Mouse (Mus musculus) ovary, postnatal 14 days (tissue): Measurements from ENCODE around the gene Mfsd4a.

Source experiments
- DNase-seq: peaks from one replicate; pipeline ENCODE4 v3.0.0; 2022; ENCODE audit warnings: low spot score

The Mfsd4a gene

GRCm38 (mm10) chr1:131990083-131990760, 77.6 kb downstream of the Mfsd4a start:
- no peak for DNase-seq

GRCm38 (mm10) chr1:131989476-131989875, 78.4 kb downstream of the Mfsd4a start:
- no peak for DNase-seq

GRCm38 (mm10) chr1:131987432-131987831, 80.4 kb downstream of the Mfsd4a start:
- DNase-seq, result no peak

GRCm38 (mm10) chr1:131983806-131984205, 84.1 kb downstream of the Mfsd4a start:
- no peak for DNase-seq

GRCm38 (mm10) chr1:131982907-131983306, 85.0 kb downstream of the Mfsd4a start:
- DNase-seq, result peak; percentile 74

GRCm38 (mm10) chr1:131981378-131982013, 86.4 kb downstream of the Mfsd4a start:
- DNase-seq, result peak; percentile 70

- DNase-seq, result no peak
Measured at GRCm38 (mm10) chr1:131980471-131980870, 87.4 kb downstream of the Mfsd4a start.

- no peak for DNase-seq
Measured at GRCm38 (mm10) chr1:131976886-131977285, 91.0 kb downstream of the Mfsd4a start.

GRCm38 (mm10) chr1:131973991-131974390, 93.9 kb downstream of the Mfsd4a start:
- no peak for DNase-seq
